Mouse (Mus musculus) lung, postnatal 0 days (tissue): Measurements from ENCODE around the gene Fcnb. TPM values are rescaled to one million over a fixed set of nuclear protein-coding genes. Genes with fewer than 3 reads are reported as not detected.

Source experiments
- ATAC-seq: fragments of 200-750 bp; cut with Nextera tagmentation; 2 replicates; pipeline ENCODE4 v1.8.0; 2017; ENCODE audit warnings: moderate library complexity
- DNase-seq: peaks from one replicate; pipeline ENCODE4 v3.0.0-alpha.2; 2016; ENCODE audit warnings: low spot score
- H3K27ac ChIP-seq: fragments of 300-500 bp; sonication (generic); 2 replicates; pipeline ENCODE4 v1.5.1; 2014; ENCODE audit warnings: antibody characterized with exemption, mild to moderate bottlenecking, low read length, mixed read lengths
- H3K27me3 ChIP-seq: fragments of 300-500 bp; sonication (generic); replicated peaks from 2 replicates; pipeline ENCODE4 v1.6.1; 2014; ENCODE audit warnings: low read length, mixed read lengths; ENCODE audit not compliant: insufficient read depth
- H3K36me3 ChIP-seq: fragments of 300-500 bp; sonication (generic); 2 replicates; pipeline ENCODE4 v1.6.1; 2014; ENCODE audit warnings: low read length, mixed read lengths; ENCODE audit not compliant: insufficient read depth
- H3K4me1 ChIP-seq: fragments of 300-500 bp; sonication (generic); 2 replicates; pipeline ENCODE4 v1.6.1; 2014; ENCODE audit warnings: antibody characterized with exemption, low read depth, low read length, mixed read lengths; ENCODE audit not compliant: insufficient read depth
- H3K4me2 ChIP-seq: fragments of 300-500 bp; sonication (generic); replicated peaks from 2 replicates; pipeline ENCODE4 v1.6.1; 2014; ENCODE audit warnings: low read depth, mild to moderate bottlenecking, low read length, moderate library complexity, mixed read lengths
- H3K4me3 ChIP-seq: fragments of 300-500 bp; sonication (generic); 2 replicates; pipeline ENCODE4 v1.5.1; 2014; ENCODE audit warnings: low read depth, low read length
- H3K9ac ChIP-seq: fragments of 300-500 bp; sonication (generic); replicated peaks from 2 replicates; pipeline ENCODE4 v1.6.1; 2014; ENCODE audit warnings: low read depth, mild to moderate bottlenecking
- H3K9me3 ChIP-seq: fragments of 300-500 bp; sonication (generic); 2 replicates; pipeline ENCODE4 v1.6.1; 2016; ENCODE audit warnings: low read length, mixed read lengths
- CTCF ChIP-seq: IDR thresholded peaks from 2 replicates; pipeline ENCODE4 v1.5.1; 2016; ENCODE audit warnings: antibody characterized with exemption, mild to moderate bottlenecking
- EP300 ChIP-seq: IDR thresholded peaks from 2 replicates; pipeline ENCODE4 v1.6.1; 2016; ENCODE audit warnings: antibody characterized with exemption, mild to moderate bottlenecking, control low read depth
- whole genome bisulfite sequencing: fragments of 180-500 bp; shearing (Covaris S2); extraction: QIAGEN DNeasy Blood & Tissue Kit; methylation state at CpG from one replicate; pipeline ENCODE4 v1.1.7; 2014; 5-methylcytosine and 5-hydroxymethylcytosine counted together
- polyA plus RNA-seq: library from polyadenylated mRNA; unstranded; fragments of >200 nt; fragmentation: Nextera tagmentation; extraction: Ambion mirVana; gene quantifications from 2 replicates; pipeline ENCODE4 v1.2.1, GENCODE M21; 2015

The Fcnb gene
- polyA plus RNA-seq, 1 experiment from 2014 or later, result 1.1 TPM

DNA sequence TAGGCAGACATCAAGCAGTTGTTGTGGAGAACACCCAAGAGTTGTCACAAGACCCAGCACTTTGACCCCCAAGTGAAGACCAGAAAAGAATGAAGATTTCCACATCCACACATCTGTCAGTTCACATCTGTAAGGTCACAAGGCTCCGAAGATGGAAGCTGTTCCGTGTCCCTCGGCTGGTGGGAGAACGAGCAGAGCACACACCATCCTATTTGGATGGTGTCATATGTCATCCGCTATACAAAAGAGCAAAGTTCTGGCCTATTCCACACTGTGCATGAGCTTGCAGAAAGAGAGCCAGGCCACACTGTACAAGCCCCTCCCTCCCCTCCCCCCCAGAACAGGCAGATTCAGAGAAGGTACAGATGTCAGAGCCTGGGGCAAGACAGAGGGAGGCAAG lies 4.4 kb upstream of the Fcnb start:
- peak; percentile 92 for ATAC-seq
- Histone ChIP-seq H3K4me1 (no peaks in the 10 kb centered on the region), H3K4me2 (no peak overlapping the region), H3K9ac (no peak overlapping the region), H3K27me3 (no peaks in the 10 kb centered on the region), H3K9me3 (no peaks in the 10 kb centered on the region), H3K4me3 (no peak overlapping the region), H3K27ac (no peak overlapping the region), H3K36me3 (no peaks in the 10 kb centered on the region)
- DNase-seq, result peak; percentile 85
- TF ChIP-seq CTCF (no peak), EP300 (peak; percentile 64)
- WGBS, result 37% methylated on average over 5 of the region's 5 CpGs

DNA sequence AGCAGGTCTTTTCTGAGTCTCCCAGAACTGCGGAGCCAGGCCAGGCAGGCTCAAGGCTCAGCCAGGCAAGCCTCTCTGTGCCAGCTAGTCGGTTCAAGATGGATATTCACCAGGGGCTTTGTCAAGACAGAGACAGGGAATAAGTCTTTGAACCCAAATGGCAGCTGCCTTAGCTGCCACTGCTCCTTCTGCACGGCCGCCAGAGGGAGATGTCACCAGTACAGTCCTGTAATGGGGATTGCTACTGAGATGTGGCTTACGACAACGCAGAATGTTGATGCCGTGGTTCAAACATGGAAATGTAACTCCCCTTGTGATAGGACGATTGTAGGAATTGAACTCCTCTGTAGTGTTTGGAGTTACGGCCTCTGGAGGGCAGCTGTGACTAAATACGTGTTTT lies 1.4 kb upstream of the Fcnb start:
- Histone ChIP-seq H3K4me1 (no peaks in the 10 kb centered on the region), H3K27ac (no peak overlapping the region), H3K9ac (no peak overlapping the region), H3K27me3 (no peaks in the 10 kb centered on the region), H3K4me3 (no peak overlapping the region), H3K4me2 (no peak overlapping the region), H3K9me3 (no peaks in the 10 kb centered on the region), H3K36me3 (no peaks in the 10 kb centered on the region)
- 70% methylated on average over 10 of the region's 10 CpGs for WGBS
- DNase-seq (no peak), ATAC-seq (no peak)
- TF ChIP-seq EP300 (no peak), CTCF (no peak)

DNA sequence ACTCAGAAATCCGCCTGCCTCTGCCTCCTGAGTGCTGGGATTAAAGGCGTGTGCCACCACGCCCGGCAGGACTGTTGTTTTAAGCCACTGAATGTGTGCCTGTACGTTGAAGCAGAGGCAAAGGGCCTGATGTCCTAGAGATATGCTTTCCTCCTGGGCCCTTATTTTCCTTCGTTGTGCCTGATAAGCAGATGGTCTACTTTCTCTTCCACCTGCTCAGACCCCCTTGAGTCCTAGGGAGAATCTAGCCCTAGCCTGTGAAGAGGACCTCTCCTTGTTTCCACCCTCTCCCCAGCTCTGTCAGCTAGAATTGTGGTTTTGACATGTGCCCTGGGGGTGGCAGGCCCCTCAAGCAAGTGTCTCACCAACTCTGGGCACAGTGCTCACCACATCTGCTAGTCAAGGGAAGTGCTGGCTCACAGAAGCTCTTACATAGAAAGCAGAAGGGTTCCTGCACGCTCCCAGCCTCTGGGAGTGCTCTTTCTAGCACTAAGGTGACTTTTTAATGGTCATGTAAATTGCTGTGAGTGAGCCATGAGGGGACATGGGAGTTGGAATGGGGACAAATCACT lies 9.0 kb downstream of the Fcnb start:
- DNase-seq, result no peak
- H3K9ac ChIP-seq, result no peak overlapping the region
- H3K27me3 ChIP-seq, result no peaks in the 10 kb centered on the region
- H3K4me1 ChIP-seq, result no peaks in the 10 kb centered on the region
- no peak overlapping the region for H3K4me2 ChIP-seq
- no peak overlapping the region for H3K4me3 ChIP-seq
- WGBS, result 75% methylated on average over 7 of the region's 7 CpGs
- H3K27ac ChIP-seq, result no peak overlapping the region
- ATAC-seq, result no peak
- no peaks in the 10 kb centered on the region for H3K36me3 ChIP-seq
- no peak for TF ChIP-seq EP300
- TF ChIP-seq CTCF, result no peak
- H3K9me3 ChIP-seq, result no peaks in the 10 kb centered on the region

DNA sequence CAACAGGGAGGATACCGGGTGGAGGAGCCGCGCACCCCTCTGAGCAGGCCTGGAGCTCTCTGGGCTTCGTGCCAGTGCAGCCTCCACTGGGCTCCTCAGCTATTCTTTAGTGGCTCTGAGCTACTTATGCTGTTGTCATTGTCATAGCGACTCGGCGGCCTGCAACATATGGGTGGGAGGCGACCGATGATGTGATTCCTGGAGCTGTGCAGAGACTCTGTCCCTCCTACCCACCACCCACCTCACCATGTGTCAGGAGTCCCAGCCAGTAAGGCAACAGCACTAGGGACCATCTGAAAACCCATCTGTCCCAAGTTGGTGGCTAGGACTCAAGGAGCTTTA lies 16.2 kb downstream of the Fcnb start:
- WGBS, result 62% methylated on average over 9 of the region's 9 CpGs
- no peaks in the 10 kb centered on the region for H3K9me3 ChIP-seq
- H3K4me2 ChIP-seq, result no peak overlapping the region
- no peak overlapping the region for H3K9ac ChIP-seq
- ATAC-seq (peak; percentile 35), DNase-seq (no peak)
- H3K27me3 ChIP-seq, result no peaks in the 10 kb centered on the region
- no peak overlapping the region for H3K4me3 ChIP-seq
- no peaks in the 10 kb centered on the region for H3K36me3 ChIP-seq
- TF ChIP-seq EP300, result no peak
- TF ChIP-seq CTCF, result no peak
- H3K4me1 ChIP-seq, result no peaks in the 10 kb centered on the region
- H3K27ac ChIP-seq, result no peak overlapping the region

DNA sequence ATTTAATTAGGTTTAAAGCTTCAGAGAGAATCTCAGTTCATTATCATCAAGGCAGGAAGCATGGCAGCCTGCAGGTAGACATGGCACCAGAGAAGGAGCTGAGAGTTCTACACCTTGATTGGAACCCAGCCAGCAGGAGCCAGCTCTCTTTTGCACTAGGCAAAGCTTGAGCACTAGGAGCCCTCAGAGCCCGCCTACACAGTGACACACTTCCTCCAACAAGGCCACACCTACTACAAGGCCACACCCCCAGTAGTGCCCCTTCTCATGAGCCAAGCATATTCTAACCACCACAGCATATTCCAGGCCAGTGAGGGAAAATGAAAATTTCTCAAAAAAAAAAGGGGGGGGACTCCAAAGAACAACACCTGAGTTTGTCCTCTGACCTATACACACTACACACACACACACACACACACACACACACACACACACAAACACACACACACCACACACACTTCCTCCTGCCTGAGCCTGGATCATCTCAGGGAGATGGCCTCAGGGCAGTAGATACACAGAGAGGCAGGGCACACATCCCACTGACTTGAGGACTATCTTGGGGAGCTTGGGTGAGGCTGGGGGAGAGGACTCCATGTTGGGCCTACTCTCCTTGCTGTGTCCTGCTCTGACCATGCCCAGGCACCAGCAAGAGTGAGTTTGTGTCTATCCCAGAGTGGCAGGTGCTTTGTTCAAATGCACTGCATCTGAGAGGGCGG lies 16.7 kb downstream of the Fcnb start:
- Histone ChIP-seq H3K27ac (no peak overlapping the region), H3K9ac (no peak overlapping the region), H3K27me3 (no peaks in the 10 kb centered on the region), H3K36me3 (no peaks in the 10 kb centered on the region), H3K4me1 (no peaks in the 10 kb centered on the region), H3K9me3 (no peaks in the 10 kb centered on the region), H3K4me2 (no peak overlapping the region), H3K4me3 (no peak overlapping the region)
- no peak for TF ChIP-seq EP300
- TF ChIP-seq CTCF, result no peak
- WGBS, result 79% methylated on average over 2 of the region's 2 CpGs
- ATAC-seq, result 0 out of 2 replicates have a peak, but pooled peaks have one; percentile 30
- DNase-seq, result no peak

DNA sequence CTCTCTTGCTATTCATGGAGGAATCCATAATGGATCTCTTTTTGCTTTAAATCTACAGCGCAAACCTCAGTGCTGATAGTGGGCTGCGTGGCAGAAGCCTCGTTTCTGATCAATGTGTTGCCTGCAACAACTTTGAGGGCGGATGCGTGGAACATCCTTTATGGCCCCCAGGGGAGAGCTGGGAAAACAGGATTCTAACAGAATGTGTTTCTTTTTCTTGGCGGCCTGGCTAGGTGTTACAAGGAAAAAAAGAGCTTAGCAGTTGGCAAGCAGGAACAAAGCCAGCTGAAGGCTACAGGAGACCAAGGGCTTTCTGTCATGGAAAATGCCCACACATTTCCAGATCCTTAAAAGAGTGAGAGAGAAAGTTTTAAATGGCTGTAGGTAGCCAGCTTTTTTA lies 17.5 kb downstream of the Fcnb start:
- TF ChIP-seq EP300, result no peak
- no peak for TF ChIP-seq CTCF
- H3K9me3 ChIP-seq, result no peaks in the 10 kb centered on the region
- no peaks in the 10 kb centered on the region for H3K36me3 ChIP-seq
- DNase-seq (no peak), ATAC-seq (no peak)
- no peaks in the 10 kb centered on the region for H3K27me3 ChIP-seq
- H3K4me1 ChIP-seq, result no peaks in the 10 kb centered on the region
- no peak overlapping the region for H3K27ac ChIP-seq
- 77% methylated on average over 6 of the region's 6 CpGs for WGBS
- H3K4me3 ChIP-seq, result no peak overlapping the region
- H3K4me2 ChIP-seq, result no peak overlapping the region
- no peak overlapping the region for H3K9ac ChIP-seq
